Mouse (Mus musculus): Measurements from ENCODE around the gene Grik4.

Grik4 gene

GRCm38 (mm10) chr9:42504971-42505510 lies 439.3 kb downstream of the Grik4 start:
- in situ Hi-C loops (cut with MboI, MseI) = no loop called here

DNA sequence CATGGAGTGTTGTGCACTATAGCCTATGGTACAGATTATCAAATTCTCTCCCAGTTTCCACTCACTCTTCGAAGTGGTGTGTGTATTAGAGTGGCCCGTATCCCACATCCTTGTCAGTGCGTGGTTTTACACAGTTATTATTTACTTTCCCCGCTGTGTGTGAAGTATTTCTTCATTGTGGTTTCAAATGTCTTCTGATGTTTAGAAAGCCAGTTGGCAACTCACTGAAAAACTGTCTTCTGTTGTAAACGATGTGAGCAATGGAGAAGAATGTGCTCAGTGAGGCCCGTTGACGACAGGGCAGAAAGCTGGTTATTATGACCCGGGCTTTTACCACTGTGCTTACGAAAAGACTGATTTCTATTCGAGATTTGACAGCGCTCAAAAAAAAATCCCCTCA lies 439.7 kb downstream of the Grik4 start:
- in situ Hi-C loops (cut with MboI, MseI) = no loop called here

- in situ Hi-C loops (cut with MboI, MseI) = no loop called here
These were observed 440.6 kb downstream of the Grik4 start for GRCm38 (mm10) chr9:42503709-42504108.

- in situ Hi-C loops (cut with MboI, MseI) = no loop called here
These were observed 448.0 kb downstream of the Grik4 start for GRCm38 (mm10) chr9:42496296-42496695.

DNA sequence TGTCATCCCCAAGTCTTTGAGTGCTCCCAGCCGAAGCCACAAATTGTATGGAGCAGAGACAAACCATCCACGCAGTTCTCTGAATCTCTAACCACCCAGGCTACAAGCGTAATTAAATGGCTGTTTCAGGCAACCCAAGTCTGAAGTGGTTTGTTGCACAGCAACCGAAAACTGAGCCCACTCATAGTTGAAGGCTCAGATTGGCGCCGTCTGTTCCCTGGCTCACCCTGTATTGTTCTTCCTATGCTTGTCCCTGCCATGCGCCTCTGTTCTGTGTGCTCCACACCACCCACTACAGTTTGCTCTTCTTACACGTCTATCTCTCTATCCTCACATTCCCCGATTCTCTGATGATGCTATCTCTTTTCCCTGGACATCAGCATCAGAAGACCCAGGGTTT lies 452.5 kb downstream of the Grik4 start:
- in situ Hi-C loops (cut with MboI, MseI) = no loop called here

- in situ Hi-C loops (cut with MboI, MseI) = no loop called here
These were observed 453.5 kb downstream of the Grik4 start for GRCm38 (mm10) chr9:42490589-42491382.

DNA sequence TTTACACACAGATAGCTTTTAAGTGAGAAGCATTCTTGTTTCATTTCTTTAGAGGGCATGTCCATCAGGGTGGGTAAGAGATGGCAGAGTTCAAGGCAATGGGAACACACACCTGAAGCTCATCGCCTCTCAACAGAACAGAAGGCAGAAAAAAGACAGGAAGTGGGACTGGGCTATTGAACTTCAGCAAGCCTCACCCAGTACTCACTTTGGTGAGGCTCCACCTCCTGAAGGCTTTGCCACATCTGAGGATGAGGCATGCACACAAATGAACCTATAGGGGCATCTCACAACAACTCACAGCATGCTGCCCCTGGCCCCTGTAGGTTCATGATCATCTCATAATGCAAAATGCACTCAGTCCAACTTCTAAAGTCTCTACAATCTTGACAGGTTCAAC lies 456.2 kb downstream of the Grik4 start:
- in situ Hi-C loops (cut with MboI, MseI) = no loop called here

DNA sequence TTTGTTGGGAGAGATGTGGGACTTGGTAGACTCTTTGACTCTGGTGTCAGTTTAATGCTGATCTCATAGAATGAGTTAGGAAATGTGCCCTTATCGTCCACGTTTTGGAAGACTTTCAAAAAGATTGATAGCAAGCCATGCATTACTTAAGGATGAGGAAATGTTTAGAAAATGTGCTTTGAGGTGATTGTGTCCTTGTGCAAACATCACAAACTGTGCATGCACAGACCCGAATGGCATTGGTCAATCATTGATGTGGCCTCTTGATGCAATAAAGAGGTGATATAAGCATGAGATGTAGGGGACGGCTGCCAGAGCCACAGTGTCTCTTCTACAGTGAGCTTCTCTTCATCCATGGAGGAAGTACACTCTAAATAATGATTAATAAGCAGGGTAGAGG lies 457.4 kb downstream of the Grik4 start:
- in situ Hi-C loops (cut with MboI, MseI) = no loop called here

DNA sequence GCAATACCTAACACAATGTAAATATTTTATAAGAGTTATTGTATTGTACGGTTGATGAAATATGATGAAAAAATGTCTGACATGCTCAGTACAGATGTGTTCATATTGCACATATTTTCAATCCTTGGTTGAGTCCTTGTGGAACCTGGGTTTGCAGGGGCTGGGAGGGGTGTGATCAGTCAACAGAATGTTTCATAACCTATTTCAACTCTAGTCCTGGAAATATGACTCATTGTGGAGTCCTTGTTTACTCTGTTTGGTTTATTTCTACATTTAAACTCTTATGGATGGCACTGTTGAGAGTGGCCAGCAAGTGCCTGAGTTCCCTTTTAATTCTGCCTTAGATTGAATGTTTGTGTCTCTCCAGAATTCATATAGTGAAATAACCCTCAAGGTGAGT lies 459.6 kb downstream of the Grik4 start:
- in situ Hi-C loops (cut with MboI, MseI) = no loop called here

- in situ Hi-C loops (cut with MboI, MseI) = no loop called here
These were observed 461.3 kb downstream of the Grik4 start for GRCm38 (mm10) chr9:42482944-42483343.

GRCm38 (mm10) chr9:42476166-42476565 lies 468.1 kb downstream of the Grik4 start:
- in situ Hi-C loops (cut with MboI, MseI) = no loop called here

DNA sequence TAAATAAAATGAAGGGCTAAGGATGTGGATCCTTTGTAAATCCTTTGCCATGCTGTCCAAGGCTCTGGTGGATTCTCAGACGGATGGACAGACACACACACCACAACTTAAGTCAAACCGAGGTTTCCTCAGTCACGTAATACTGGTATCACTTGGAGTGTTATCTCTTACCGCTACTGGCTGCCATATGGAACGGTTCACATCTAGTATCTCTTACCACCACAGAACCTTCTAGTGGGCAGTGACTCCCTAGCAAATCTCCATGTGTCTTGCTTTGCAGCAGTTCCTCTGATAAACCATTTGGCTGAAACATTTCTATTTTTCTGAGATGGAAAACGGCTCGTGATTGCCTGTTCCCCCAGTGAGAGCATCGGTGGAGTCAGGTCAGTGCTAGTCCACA lies 470.0 kb downstream of the Grik4 start:
- in situ Hi-C loops (cut with MboI, MseI) = no loop called here

- in situ Hi-C loops (cut with MboI, MseI) = no loop called here
These were observed 472.2 kb downstream of the Grik4 start for GRCm38 (mm10) chr9:42471921-42472747.

GRCm38 (mm10) chr9:42471214-42471613 lies 473.1 kb downstream of the Grik4 start:
- in situ Hi-C loops (cut with MboI, MseI) = no loop called here

DNA sequence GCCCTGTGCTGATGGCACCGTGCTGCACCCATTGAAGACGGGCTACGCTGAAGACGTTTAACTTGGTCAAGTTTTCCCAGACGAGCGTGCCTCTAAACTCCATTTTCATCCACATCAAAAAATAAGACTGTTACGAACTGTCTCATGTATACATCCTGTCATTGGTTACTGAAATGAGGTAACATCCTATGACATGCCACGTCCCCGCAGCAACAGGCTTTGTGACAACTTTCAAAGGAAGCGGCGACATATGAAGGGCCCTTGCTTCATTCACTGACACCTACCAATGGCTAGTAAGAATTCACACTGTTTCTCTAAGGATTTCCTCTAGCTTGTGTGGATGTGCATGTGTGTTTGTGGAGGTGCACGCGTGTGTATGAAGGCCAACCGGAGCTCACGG lies 475.0 kb downstream of the Grik4 start:
- in situ Hi-C loops (cut with MboI, MseI) = no loop called here

DNA sequence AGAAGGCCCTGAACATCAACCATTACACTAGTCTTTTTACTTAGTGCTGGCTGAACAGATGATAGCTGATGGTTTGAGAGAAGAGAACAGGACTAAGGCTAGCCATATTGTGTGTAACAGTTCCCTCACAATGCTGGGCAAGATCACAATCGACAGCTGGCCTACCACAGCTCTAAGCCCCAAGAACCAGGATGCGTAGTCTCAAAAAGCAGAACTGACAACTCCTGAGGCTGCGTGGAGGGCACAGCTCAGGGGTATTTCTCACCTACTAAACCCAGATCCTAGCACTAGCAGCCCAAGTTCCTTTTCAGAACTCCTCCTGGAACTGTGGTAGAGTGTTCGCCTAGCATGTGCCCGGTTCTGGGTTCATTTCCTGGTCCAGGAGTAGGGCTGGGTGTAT lies 475.9 kb downstream of the Grik4 start:
- in situ Hi-C loops (cut with MboI, MseI) = no loop called here
